Mouse (Mus musculus) R1 (cell line): ENCODE data around the gene Jakmip3.

Source experiments
- DNase-seq: peaks from one replicate; pipeline ENCODE4 v3.0.0-alpha.2; 2018; ENCODE audit warnings: low read depth, low spot score

Jakmip3 gene

DNA sequence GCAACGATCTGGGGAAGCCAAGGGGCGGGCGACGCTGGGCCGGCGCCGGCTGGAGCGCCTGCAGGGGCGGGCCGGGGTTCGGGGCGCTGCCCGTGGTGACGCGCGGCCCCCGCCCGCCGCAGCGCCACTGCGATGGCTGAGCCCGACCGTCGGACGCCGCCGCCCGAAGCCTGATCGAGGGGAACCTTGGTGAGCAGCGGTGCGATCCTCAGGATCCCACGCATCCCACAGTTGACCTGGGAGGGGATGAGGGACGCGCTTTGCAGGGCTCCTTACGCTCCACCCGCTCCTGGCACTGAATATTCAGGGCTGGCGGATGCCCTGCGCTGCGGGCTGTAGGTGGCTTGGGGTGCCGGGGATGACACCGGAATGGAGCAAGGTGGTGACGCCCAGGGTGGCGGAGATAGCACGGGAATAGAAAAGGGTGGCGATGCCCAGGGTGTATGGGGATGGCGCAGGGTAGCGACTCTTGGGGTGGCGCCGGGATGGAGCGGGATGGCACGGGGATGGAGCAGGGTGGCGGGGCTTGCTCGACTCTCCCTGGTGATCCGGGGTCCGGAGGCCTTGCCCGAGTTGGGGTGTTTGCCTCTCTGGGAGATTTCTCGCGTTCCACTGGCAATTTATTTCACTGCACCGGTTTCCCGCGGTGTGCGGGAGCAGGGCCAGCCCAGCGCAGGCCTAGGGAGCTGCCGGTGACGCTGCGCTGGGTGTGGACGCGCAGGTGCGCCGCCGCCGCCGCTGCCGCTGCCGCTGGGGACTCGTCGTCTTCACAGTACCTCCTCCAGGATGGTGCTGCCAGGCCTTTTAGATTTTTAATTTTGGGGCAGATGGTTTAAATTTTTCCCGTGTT is at the start of gene Jakmip3:
Gene Jakmip3 (plus strand): TSS at position 119 of the 850 bp plus-strand sequence.
- peak; percentile 40 for DNase-seq

DNA sequence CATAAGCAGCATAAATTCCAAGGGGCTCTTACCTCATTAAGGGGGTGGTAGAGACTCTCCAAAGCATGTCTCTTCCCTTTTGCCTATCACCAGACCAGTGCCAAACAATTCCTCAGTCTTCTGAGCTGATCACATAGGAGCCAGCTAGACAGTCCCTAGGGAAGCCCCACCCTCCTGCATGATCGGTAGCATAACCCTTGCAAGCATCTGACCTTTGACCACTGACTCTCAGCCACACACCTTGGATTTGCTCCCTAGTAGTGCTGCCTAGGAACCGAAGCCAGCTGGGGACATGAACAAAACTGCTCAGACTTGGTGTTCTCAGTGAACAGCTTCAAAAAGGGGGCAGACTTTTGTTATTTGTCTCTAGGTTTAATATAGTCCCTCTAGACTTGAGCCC is 42.4 kb upstream of the Jakmip3 start:
- no peak for DNase-seq

DNA sequence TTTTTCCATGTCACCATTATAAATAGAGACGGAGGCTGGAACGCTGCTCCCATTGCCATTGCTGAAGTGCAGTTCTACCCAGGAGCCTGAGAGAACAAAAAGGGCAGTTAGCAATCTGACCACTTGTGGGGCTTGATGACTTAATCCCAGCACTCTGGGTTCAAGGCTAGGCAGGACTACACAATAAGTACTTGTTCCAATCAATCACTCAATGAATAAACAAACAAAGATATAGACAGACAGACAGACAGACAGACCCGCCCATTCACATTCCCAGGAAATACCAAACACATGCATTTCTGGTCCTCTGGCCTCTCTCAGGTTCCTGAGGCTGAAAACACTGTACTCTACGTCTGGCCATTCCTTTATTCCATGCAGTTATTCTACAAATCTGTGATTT is 41.8 kb upstream of the Jakmip3 start:
- DNase-seq: peak; percentile 52

DNA sequence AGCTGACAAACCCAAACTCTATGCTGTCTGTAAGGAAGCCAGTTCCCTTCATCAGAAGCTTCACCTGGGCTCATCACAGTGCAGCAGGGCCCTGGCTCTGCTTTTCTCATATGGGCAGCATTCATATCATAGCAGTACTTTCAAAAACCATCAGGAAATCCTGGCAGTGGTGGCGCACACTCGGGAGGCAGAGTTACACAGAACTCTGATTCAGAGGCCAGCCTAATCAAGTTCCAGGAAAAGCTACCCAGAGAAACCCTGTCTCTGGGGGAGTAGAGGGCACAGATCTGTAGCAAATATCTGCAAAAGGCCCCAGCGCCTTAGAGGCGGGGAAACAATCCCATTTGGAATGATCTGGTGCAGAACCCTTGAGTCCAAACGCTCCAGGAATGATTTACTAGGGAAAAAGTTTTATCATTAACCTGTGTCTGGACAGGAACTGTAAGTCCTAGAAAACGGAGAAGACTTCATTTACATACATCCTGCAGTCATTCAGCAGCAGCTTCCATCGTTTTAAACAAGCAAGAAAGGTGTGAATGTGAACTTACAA is 36.6 kb upstream of the Jakmip3 start:
- DNase-seq: no peak

DNA sequence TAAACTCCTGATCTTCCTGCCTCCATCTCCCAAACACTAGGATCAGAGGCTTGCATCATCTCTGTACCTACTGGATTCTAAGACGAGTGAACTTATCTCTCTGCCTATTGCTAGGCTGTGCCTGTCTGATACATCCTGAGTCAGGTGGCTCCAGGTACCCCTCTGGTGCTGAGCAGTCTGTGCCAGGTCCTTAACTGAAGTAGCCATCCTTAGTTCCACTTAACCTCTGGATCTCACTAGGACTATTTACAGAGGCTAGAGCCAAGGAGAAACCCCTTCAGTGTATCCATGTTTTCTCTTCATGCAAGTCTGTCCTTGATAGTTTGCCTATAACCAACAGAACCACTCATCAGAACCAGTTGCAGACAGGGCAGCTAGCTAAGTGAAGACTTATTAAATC is 34.1 kb upstream of the Jakmip3 start:
- DNase-seq: no peak

DNA sequence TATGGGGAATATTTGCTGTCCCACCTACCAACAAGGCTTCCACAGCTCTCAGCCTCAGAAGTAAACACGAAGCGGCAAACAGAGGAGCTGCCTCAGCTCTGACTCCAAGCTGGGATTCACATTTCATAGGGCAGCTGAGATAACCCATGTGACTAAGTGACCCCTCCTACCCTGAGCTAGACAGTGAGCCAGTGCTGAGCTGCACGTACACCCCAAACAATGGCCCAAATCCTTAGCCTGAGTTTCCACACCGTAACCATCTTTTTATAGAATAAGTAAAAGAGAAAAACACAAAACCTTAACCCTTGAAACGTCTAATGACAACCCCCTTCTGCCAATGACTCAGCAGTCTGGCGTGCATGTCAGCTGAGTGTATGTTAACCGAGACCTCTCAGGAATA is 33.5 kb upstream of the Jakmip3 start:
- DNase-seq: peak; percentile 79

DNA sequence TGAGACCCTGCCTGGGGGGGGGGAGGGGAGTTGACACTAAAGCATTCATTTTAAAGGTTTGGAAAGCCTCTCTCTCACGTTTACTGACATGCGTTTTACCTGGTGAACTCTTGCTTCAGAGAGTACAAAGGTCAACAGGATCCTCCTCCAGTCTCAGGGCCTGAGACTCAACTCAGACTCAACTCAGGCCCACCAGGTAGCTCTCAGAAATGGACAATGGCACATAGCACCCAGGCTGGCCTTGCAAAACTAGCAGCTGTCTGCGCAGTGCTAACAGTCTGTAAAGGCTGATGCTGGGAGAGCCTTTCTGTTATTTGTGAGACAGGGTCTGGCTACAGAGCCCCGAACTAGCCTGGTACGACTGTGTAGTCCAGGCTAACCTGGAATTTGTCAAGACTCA is 32.6 kb upstream of the Jakmip3 start:
- DNase-seq: no peak

GRCm38 (mm10) chr7:138908768-138909276 is 31.7 kb upstream of the Jakmip3 start:
- no peak for DNase-seq

DNA sequence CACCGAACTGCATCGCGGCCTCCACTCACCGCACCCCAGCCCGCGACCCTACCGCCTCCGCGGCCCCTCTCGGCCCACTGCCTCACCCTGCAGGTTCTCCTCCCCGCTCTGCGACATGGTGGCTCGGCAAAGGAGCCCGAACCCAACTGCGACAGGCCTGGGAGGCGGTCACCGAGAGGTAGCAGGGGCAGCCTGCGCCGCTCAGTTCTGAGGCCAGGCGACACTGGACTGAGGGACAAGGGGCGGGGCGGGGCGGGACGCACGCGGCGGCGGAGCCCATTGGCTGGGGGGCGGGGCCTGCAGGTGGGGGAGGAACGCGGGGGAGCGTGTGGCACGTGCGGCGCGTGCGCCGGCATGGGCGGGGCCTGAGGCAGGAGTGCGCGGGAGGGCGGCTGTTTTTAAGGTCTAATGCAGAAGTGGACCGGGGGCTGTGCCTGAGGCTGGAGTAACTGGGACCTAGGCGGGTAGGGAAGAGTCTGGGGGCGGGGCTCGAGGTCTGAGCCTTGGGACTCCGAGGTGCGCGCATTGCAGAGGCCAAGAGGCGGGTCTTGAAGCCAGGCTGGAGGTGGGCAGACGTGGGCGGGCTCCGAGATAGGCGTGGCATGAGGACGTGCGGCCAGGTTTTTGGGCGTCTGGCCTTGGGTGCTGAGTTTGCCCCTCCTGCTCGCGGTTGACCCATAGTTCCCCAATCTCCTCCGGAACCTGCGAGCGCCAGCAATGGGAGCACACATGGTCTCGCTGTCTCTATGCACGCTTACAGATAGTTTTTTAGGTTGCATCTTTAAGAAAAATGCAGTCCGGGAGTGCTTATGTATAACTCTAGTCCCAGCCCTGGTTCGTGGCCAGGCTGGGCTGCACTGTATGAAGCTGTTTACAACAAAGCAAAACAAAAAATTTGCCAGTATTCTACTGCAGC is 31.0 kb upstream of the Jakmip3 start, which contains the start of gene Bnip3:
Gene Bnip3 (minus strand): TSS at position 243 of the 916 bp plus-strand sequence.
- peak; percentile 97 for DNase-seq

DNA sequence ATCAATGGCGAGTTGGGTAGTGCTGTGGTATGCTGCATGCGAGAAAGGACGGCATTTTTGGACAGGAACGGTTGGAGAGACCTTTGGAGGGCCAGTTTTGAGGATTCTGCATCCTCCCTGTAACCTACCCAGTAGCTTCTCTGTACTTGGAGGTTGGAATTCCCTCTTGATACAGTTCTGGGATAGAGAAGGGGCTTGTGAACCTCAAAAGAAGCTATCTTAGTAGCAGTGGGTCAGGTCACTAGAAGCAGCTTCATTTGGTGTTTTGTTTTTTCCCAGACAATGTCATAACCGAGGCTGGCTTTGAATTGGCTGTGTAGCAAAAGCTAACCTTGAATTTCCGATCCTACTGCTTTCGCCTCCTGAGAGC is 30.4 kb upstream of the Jakmip3 start:
- no peak for DNase-seq

GRCm38 (mm10) chr7:138913616-138914015 is 26.9 kb upstream of the Jakmip3 start:
- DNase-seq: no peak

- peak; percentile 66 for DNase-seq
Observed at GRCm38 (mm10) chr7:138919156-138919944, 21.2 kb upstream of the Jakmip3 start.

GRCm38 (mm10) chr7:138921611-138922010 is 18.9 kb upstream of the Jakmip3 start:
- no peak for DNase-seq

DNA sequence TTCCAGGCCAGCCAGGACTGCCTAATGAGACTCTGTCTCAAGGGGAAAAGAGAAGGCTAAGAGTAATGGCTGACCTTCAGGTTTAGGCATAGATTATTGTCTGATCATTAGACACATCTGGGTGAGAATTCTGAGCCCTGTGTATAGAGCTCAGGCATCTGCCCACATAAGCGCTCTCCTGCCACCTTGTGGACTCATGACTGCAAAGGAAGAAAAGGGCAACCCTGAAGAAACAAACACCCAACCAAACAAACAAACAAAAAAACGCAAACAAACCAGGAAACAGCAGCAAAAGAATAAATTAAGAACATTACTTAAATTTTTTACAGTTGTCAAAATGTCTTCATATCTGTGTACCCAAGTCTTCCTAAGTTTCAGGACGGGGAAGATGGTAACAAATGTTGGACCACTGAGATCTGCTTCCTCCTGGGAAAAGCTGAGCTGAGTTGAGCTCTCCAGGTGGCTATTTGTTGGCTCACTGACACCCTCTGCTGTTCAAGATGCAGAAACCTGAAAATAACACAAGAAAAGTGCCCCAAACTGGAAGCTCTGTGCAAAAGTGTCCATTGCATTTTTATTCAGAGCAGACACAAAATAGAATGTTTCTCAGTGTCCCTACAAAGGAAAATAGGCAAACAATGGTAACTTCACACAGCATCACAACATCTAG is 16.6 kb upstream of the Jakmip3 start:
- DNase-seq: peak; percentile 84

- no peak for DNase-seq
Observed at GRCm38 (mm10) chr7:138928456-138928855, 12.1 kb upstream of the Jakmip3 start.

DNA sequence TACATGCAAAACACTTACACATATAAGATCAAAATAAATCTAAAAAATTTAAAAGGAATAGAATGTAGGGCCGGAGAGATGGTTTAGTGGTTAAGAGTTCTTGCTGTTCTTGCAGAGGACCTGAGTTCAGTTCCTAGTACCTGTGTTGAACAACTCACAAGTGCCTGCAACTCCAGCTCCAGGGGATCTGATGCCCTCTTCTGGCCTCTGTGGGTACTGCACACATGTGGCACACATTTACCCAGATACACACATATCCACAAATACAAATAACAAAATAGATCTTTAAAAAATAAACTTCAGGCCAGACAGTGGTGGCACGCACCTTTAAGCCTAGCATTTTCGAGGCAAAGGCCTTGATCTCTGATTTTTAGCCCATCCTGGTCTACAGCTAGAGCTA is 6.0 kb upstream of the Jakmip3 start:
- DNase-seq: peak; percentile 41

- DNase-seq: no peak
Observed at GRCm38 (mm10) chr7:138938991-138939390, 1.5 kb upstream of the Jakmip3 start.

DNA sequence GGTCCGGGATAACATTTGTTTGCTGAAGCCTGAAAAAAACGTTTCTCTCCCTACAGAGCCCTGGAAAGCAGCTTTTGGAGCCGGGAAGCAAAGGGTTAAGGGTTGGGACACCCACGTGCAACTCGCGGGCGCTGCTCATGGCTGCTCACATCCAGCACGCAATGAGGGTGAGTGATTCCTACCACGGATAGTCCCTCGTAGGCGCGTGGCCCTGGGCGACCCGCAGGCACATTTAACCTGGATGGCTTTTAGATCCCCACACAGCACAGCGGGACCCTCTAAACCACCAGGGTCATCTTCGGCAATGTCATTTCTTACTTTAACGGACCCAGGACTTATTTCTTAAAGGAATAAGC is 296 bp upstream of the Jakmip3 start:
- DNase-seq: peak; percentile 26

GRCm38 (mm10) chr7:138941571-138941970 is 1.0 kb downstream of the Jakmip3 start:
- DNase-seq: no peak

DNA sequence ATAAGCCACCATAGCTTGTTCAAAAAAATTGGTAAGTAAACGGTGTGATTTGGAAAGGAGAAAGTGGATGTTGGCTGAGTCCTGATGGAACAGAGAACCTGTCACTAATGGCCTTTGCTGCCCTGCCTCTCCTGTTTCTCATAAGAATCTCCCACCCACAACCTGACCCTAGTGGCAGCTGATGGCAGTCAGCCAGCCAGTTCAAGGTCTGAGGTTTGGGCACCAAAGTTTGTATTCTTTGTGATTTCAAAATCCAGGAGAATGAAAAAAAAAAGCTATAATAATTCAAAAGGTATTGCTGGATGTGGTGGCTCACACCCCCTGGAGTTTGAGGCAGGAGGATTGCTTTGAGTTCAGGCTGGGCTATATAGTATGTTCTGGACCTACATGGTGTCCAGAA is 1.8 kb downstream of the Jakmip3 start:
- DNase-seq: no peak

DNA sequence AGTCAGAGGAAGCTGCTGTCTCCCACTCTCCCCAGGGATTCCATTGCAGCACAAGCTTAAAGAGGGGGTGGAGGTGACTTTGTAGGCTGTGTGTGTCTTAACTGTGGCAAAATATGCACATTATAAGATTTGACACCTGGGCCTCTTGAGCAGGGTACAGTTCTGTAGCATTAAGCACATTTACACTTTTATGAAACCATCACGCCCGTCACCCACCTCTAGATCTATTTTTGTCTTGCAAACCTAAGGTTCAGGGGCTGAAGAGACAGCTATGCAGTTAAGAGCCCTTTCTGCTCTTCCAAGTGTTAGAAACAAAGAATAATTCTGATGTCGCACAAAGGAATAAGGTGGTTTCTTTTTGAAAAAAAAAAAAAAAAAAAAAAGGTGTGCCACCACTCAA is 5.1 kb downstream of the Jakmip3 start:
- no peak for DNase-seq
